Mouse (Mus musculus): ENCODE data around the gene Stxbp3. TPM values are rescaled to one million over a fixed set of nuclear protein-coding genes. Genes with fewer than 3 reads are reported as not detected.

The Stxbp3 gene
- total and polyA plus RNA-seq, 3 experiments: 15.9 to 32.2 TPM; not detected in 1

- Histone ChIP-seq H3K4me3 (ENCODE audit: control insufficient read depth in 1 of 2, insufficient read depth in 1 of 2, low read depth in 2 of 2, low read length in 2 of 2) (no peak overlapping the region), H3K79me2 (ENCODE audit: control insufficient read depth, insufficient read depth, low read length, poor library complexity) (no peaks in the 10 kb centered on the region), H3K27me3 (ENCODE audit: control insufficient read depth in 1 of 2, insufficient read depth in 2 of 2, low read length in 2 of 2) (no peaks in the 10 kb centered on the region), H3K36me3 (ENCODE audit: control insufficient read depth in 1 of 2, insufficient read depth in 2 of 2, low read length in 2 of 2) (peaks cover 0 to 6% of the 10 kb centered on the region in 2 experiments; a peak in 2 of 4 replicates), H3K4me1 (ENCODE audit: control insufficient read depth in 1 of 2, insufficient read depth in 2 of 2, low read length in 2 of 2) (peaks cover 4 to 5% of the 10 kb centered on the region in 2 experiments; a peak in 3 of 4 replicates), H3K27ac (ENCODE audit: control insufficient read depth, low read depth, low read length) (no peak overlapping the region), H3K9me3 (replicated peaks; ENCODE audit: insufficient read depth, low read length) (no peaks in the 10 kb centered on the region), H3K9ac (ENCODE audit: control insufficient read depth, low read depth, low read length, poor library complexity, severe bottlenecking) (no peak overlapping the region)
- no peak for DNase-seq (ENCODE audit: low read depth, low spot score)
- no peak for TF ChIP-seq USF1 (IDR thresholded peaks at IDR 0.05; ENCODE audit: low read depth, low read length)
- no peak for TF ChIP-seq KAT2A (conservative IDR thresholded peaks at IDR 0.05; ENCODE audit: low read depth, low read length)
- TF ChIP-seq ZC3H11A (IDR thresholded peaks at IDR 0.05; ENCODE audit: low read depth, low read length): no peak
- no peak for TF ChIP-seq RCOR1 (IDR thresholded peaks at IDR 0.05; ENCODE audit: low read depth, low read length)
- TF ChIP-seq ELF1 (IDR thresholded peaks at IDR 0.05; ENCODE audit: low read depth, low read length): no peak
- TF ChIP-seq ETS1 (IDR thresholded peaks at IDR 0.05; ENCODE audit: low read depth, low read length): no peak
- TF ChIP-seq MAFK (IDR thresholded peaks at IDR 0.05; ENCODE audit: borderline replicate concordance, low read depth, low read length): no peak
- TF ChIP-seq TAL1 (IDR thresholded peaks at IDR 0.05; ENCODE audit: low read length): no peak
- TF ChIP-seq E2F4 (IDR thresholded peaks at IDR 0.05; ENCODE audit: borderline replicate concordance, low read depth, low read length): no peak
- no peak for TF ChIP-seq TCF12 (IDR thresholded peaks at IDR 0.05; ENCODE audit: low read depth, low read length)
- no peak for TF ChIP-seq USF2 (IDR thresholded peaks at IDR 0.05; ENCODE audit: borderline replicate concordance in 1 of 2, insufficient read depth in 1 of 2, low read depth in 1 of 2, low read length in 2 of 2)
- TF ChIP-seq POLR2AphosphoS5 (IDR thresholded peaks at IDR 0.05; ENCODE audit: borderline replicate concordance, low read depth, low read length): no peak
These were observed 96.3 kb downstream of the Stxbp3 start for GRCm38 (mm10) chr3:108744060-108744459.

Other genes with a start within 250 kb of the Stxbp3 start
- gene Wdr47, start 249.2 kb downstream of the Stxbp3 start, total RNA-seq (2012; rRNA removed): 2.4 and 2.5 TPM in 2 replicates
- 1 to 10 TPM in 1 of 2 experiments, not detected in 1; 3.8 TPM for gene Wdr47, start 249.2 kb downstream of the Stxbp3 start, polyA plus RNA-seq (2012; ENCODE audit: insufficient read depth in 1 of 2, insufficient read length in 2 of 2, low read depth in 1 of 2, low replicate concordance in 2 of 2, missing spikeins in 1 of 2)
- 38.0 and 43.0 TPM in 2 replicates for gene Clcc1, start 186.6 kb downstream of the Stxbp3 start, total RNA-seq (2012; rRNA removed)
- gene Clcc1, start 186.6 kb downstream of the Stxbp3 start, polyA plus RNA-seq (2012; ENCODE audit: insufficient read depth in 1 of 2, insufficient read length in 2 of 2, low read depth in 1 of 2, low replicate concordance in 2 of 2, missing spikeins in 1 of 2): 10 to 100 TPM in 1 of 2 experiments, not detected in 1; 25.9 TPM
- 17.6 and 21.7 TPM in 2 replicates for gene Gpsm2, start 118.2 kb downstream of the Stxbp3 start, total RNA-seq (2012; rRNA removed)
- 10 to 100 TPM in 1 of 2 experiments, not detected in 1; 27.5 TPM for gene Gpsm2, start 118.2 kb downstream of the Stxbp3 start, polyA plus RNA-seq (2012; ENCODE audit: insufficient read depth in 1 of 2, insufficient read length in 2 of 2, low read depth in 1 of 2, low replicate concordance in 2 of 2, missing spikeins in 1 of 2)
- gene Aknad1, start 100.9 kb downstream of the Stxbp3 start, total RNA-seq (2012; rRNA removed): not detected in 2 replicates
- gene Aknad1, start 100.9 kb downstream of the Stxbp3 start, polyA plus RNA-seq (2012; ENCODE audit: insufficient read depth in 1 of 2, insufficient read length in 2 of 2, low read depth in 1 of 2, low replicate concordance in 2 of 2, missing spikeins in 1 of 2): under 1 TPM in 1 of 2 experiments, not detected in 1; 0.06 TPM
- gene Fndc7, start 49.5 kb upstream of the Stxbp3 start, total RNA-seq (2012; rRNA removed): 0.10 TPM in 1 of 2 replicates, not detected in the other
- gene Fndc7, start 49.5 kb upstream of the Stxbp3 start, polyA plus RNA-seq (2012; ENCODE audit: insufficient read depth in 1 of 2, insufficient read length in 2 of 2, low read depth in 1 of 2, low replicate concordance in 2 of 2, missing spikeins in 1 of 2): under 1 TPM in 1 of 2 experiments, not detected in 1; 0.13 TPM
- 37.0 and 43.0 TPM in 2 replicates for gene Prpf38b, start 71.2 kb upstream of the Stxbp3 start, total RNA-seq (2012; rRNA removed)
- 100 to 1,000 TPM; 128 to 138 TPM for gene Prpf38b, start 71.2 kb upstream of the Stxbp3 start, polyA plus RNA-seq (2012; ENCODE audit: insufficient read depth in 1 of 2, insufficient read length in 2 of 2, low read depth in 1 of 2, low replicate concordance in 2 of 2, missing spikeins in 1 of 2)
- 0.10 TPM in 1 of 2 replicates, not detected in the other for gene Henmt1, start 99.3 kb upstream of the Stxbp3 start, total RNA-seq (2012; rRNA removed)
- under 1 TPM in 1 of 2 experiments, not detected in 1; 0.08 TPM for gene Henmt1, start 99.3 kb upstream of the Stxbp3 start, polyA plus RNA-seq (2012; ENCODE audit: insufficient read depth in 1 of 2, insufficient read length in 2 of 2, low read depth in 1 of 2, low replicate concordance in 2 of 2, missing spikeins in 1 of 2)
- gene Gm9857, start 99.9 kb upstream of the Stxbp3 start, total RNA-seq (2012; rRNA removed): not detected in 2 replicates
- gene Gm9857, start 99.9 kb upstream of the Stxbp3 start, polyA plus RNA-seq (2012; ENCODE audit: insufficient read depth in 1 of 2, insufficient read length in 2 of 2, low read depth in 1 of 2, low replicate concordance in 2 of 2, missing spikeins in 1 of 2): not detected
- 13.0 and 14.1 TPM in 2 replicates for gene Fam102b, start 187.1 kb upstream of the Stxbp3 start, total RNA-seq (2012; rRNA removed)
- 10 to 100 TPM; 10.4 to 26.9 TPM for gene Fam102b, start 187.1 kb upstream of the Stxbp3 start, polyA plus RNA-seq (2012; ENCODE audit: insufficient read depth in 1 of 2, insufficient read length in 2 of 2, low read depth in 1 of 2, low replicate concordance in 2 of 2, missing spikeins in 1 of 2)
- not detected in 2 replicates for gene Slc25a54, start 239.9 kb upstream of the Stxbp3 start, total RNA-seq (2012; rRNA removed)
- not detected for gene Slc25a54, start 239.9 kb upstream of the Stxbp3 start, polyA plus RNA-seq (2012; ENCODE audit: insufficient read depth in 1 of 2, insufficient read length in 2 of 2, low read depth in 1 of 2, low replicate concordance in 2 of 2, missing spikeins in 1 of 2)